Mouse (Mus musculus) splenic B cell, adult 2 months (primary cell): ENCODE measurements around the gene Utp14a.
A peak's percentile ranks its signal among the peaks of the same experiment; 100 is the strongest.
"Not testable (repeated sequence)": the region's sequence is repeated elsewhere in the genome, so short reads cannot be mapped to it uniquely, and the experiment has no call there.

Experiments
- DNase-seq: peaks from one replicate; pipeline ENCODE4 v3.0.0-alpha.2; 2011; ENCODE audit warnings: low read depth, low spot score
- H3K27me3 ChIP-seq: 2 replicates; pipeline ENCODE4 v1.6.1; 2012; ENCODE audit warnings: mild to moderate bottlenecking, low read length, moderate library complexity, mixed read lengths; ENCODE audit not compliant: control insufficient read depth, poor library complexity, insufficient read depth, severe bottlenecking
- H3K36me3 ChIP-seq: 2 replicates; pipeline ENCODE4 v1.6.1; 2012; ENCODE audit warnings: mild to moderate bottlenecking, low read length, moderate library complexity, mixed read lengths; ENCODE audit not compliant: control insufficient read depth, poor library complexity, insufficient read depth, severe bottlenecking

The Utp14a gene

GRCm38 (mm10) chrX:48256468-48257007 is at the start of gene Utp14a:
Utp14a (plus strand) TSS chrX:48256862.
- H3K27me3 ChIP-seq = no peaks in the 10 kb centered on the region
- peak; percentile 94 for DNase-seq
- 0 out of 2 replicates have a peak, but pooled peaks cover 2% of the 10 kb centered on the region for H3K36me3 ChIP-seq

- H3K36me3 ChIP-seq = no peaks in the 10 kb centered on the region
- H3K27me3 ChIP-seq = no peaks in the 10 kb centered on the region
- no peak for DNase-seq
Measured at GRCm38 (mm10) chrX:48207761-48208487, 48.7 kb upstream of the Utp14a start.

GRCm38 (mm10) chrX:48208519-48209185 is 48.0 kb upstream of the Utp14a start, which contains the start of gene Zdhhc9:
Zdhhc9 (minus strand) TSS chrX:48208878.
- Histone ChIP-seq H3K27me3 (no peaks in the 10 kb centered on the region), H3K36me3 (no peaks in the 10 kb centered on the region)
- DNase-seq = peak; percentile 92

- not testable (repeated sequence) for H3K36me3 ChIP-seq, H3K27me3 ChIP-seq, DNase-seq
Measured at GRCm38 (mm10) chrX:48209746-48210145, 46.9 kb upstream of the Utp14a start.

- Histone ChIP-seq H3K36me3 (no peaks in the 10 kb centered on the region), H3K27me3 (no peaks in the 10 kb centered on the region)
- no peak for DNase-seq
Measured at GRCm38 (mm10) chrX:48219468-48219867, 37.2 kb upstream of the Utp14a start.

- Histone ChIP-seq H3K27me3 (no peaks in the 10 kb centered on the region), H3K36me3 (no peaks in the 10 kb centered on the region)
- DNase-seq = no peak
Measured at GRCm38 (mm10) chrX:48222706-48223105, 34.0 kb upstream of the Utp14a start.

- Histone ChIP-seq H3K36me3 (no peaks in the 10 kb centered on the region), H3K27me3 (no peaks in the 10 kb centered on the region)
Measured at GRCm38 (mm10) chrX:48226225-48226624, 30.4 kb upstream of the Utp14a start.

GRCm38 (mm10) chrX:48234417-48234816 is 22.2 kb upstream of the Utp14a start:
- H3K36me3 ChIP-seq = no peaks in the 10 kb centered on the region
- DNase-seq = peak; percentile 71

More at GRCm38 (mm10) chrX:48226225-48226624, 30.4 kb upstream of the Utp14a start:
- DNase-seq = no peak

GRCm38 (mm10) chrX:48255830-48256428 is 733 bp upstream of the Utp14a start:
- Histone ChIP-seq H3K36me3 (no peaks in the 10 kb centered on the region), H3K27me3 (no peaks in the 10 kb centered on the region)
- peak; percentile 11 for DNase-seq

More at GRCm38 (mm10) chrX:48234417-48234816, 22.2 kb upstream of the Utp14a start:
- H3K27me3 ChIP-seq = no peaks in the 10 kb centered on the region

- DNase-seq = no peak
- Histone ChIP-seq H3K27me3 (no peaks in the 10 kb centered on the region), H3K36me3 (0 out of 2 replicates have a peak, but pooled peaks cover 2% of the 10 kb centered on the region)
Measured at GRCm38 (mm10) chrX:48257011-48257410, 349 bp downstream of the Utp14a start.

GRCm38 (mm10) chrX:48271671-48272070 is 15.0 kb downstream of the Utp14a start:
- no peaks in the 10 kb centered on the region for H3K36me3 ChIP-seq
- H3K27me3 ChIP-seq = no peaks in the 10 kb centered on the region
- DNase-seq = no peak

- Histone ChIP-seq H3K36me3 (no peaks in the 10 kb centered on the region), H3K27me3 (no peaks in the 10 kb centered on the region)
- DNase-seq = no peak
Measured at GRCm38 (mm10) chrX:48274634-48275033, 18.0 kb downstream of the Utp14a start.

- Histone ChIP-seq H3K36me3 (no peaks in the 10 kb centered on the region), H3K27me3 (no peaks in the 10 kb centered on the region)
- peak; percentile 74 for DNase-seq
Measured at GRCm38 (mm10) chrX:48278103-48278502, 21.4 kb downstream of the Utp14a start.

- Histone ChIP-seq H3K27me3 (no peaks in the 10 kb centered on the region), H3K36me3 (no peaks in the 10 kb centered on the region)
- DNase-seq = peak; percentile 91
Measured at GRCm38 (mm10) chrX:48284386-48285005, 27.8 kb downstream of the Utp14a start.
